Mouse (Mus musculus) left cerebral cortex, postnatal 36 days (tissue): ENCODE measurements at regions not wholly inside any gene's neighbourhood (a gene's known extent, or its start where the extent isn't known, plus 50 kb on each side); places are given as distances from the start of the nearest gene placed in this dataset.

Source experiments
- DNase-seq, 2 experiments: peaks; one replicate each; pipeline ENCODE4 v3.0.0; 2021 to 2022; ENCODE audit warnings: low spot score in 2 of 2, mixed read lengths in 1 of 2
- intact Hi-C: fragments of 180-260 bp; cut with DNase I; formaldehyde crosslinking; loops from one replicate; pipeline ENCODE4 v1.15.1; 2025

DNA sequence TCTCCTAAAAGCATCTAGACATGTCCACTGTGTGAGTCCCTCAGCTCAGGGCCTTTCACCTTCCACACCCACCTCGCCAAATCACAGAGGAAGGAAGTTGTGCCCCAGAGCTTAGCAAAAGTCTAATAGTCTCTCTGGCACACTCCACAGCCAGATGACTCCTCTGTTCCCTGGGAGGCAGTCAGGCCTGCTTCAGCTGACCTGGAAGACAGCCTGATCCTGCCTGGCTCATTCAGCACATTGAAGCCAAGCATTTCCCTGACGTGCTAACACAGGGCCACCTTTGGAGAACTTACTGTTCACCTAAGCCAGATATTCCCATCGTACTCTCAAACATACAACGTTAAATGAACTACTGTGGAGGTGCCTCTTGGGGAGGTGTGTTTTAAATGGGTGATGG, 87.2 kb upstream of the Nphp3 start:
- DNase-seq: no peak
- intact Hi-C loops: no loop called here

DNA sequence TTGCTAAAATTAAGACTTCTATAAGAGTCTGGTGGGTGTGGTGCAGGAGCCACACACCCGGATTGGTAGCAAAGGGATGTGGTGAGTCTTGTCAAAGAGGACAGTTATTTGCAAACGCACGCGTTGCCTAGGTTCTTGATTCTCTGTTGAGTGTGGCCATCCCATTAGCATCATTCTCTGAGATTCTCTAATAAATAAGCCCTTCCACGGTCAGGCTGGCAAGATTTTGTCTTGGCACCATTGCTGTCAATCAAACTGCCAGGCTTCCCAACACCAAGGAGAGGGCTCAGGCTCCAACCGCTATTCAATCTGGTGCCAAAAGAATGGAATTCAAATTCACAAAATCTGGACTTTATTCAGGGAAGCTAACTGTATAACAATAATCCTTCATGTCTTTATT, 84.6 kb upstream of the Nphp3 start:
- DNase-seq: no peak
- intact Hi-C loops: no loop called here

DNA sequence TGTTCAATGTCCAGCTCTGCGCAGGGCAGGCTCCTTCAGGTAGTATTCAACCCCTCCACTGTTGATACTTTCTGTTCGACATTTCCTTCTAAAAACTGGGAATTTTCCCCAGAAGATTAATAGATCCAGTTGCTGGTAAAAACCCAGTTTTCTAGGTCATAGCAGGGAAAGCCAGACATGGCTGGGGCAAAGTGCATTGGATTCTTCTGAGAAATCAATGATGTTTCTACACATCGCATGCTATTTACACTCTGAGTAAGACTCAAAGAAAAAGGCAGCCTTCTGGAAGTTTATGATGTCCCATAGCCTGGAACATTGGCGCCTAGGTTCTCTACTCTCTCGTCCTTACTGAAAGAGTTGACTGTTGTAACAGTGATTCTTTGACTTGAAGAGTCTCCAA, 80.0 kb upstream of the Nphp3 start:
- intact Hi-C loops: no loop called here
- no peak for DNase-seq

DNA sequence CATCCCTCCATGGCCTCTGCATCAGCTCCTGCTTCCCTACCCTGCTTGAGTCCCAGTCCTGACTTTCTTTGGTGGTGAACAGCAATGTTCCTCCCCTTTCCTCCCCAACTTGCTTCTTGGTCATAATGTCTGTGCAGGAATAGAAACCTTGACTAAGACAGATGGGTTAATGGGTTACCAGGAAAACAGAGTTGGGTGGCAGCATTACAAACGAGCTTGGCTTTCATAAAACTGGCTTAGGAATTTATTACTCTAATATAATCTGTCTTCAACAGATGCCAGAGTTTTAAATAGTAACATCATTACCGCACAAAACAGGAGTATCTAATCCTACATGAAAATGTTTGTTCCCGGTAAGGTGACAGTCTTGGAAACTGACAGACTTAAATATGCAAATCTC, 77.7 kb upstream of the Nphp3 start:
- intact Hi-C loops: no loop called here
- no peak for DNase-seq

DNA sequence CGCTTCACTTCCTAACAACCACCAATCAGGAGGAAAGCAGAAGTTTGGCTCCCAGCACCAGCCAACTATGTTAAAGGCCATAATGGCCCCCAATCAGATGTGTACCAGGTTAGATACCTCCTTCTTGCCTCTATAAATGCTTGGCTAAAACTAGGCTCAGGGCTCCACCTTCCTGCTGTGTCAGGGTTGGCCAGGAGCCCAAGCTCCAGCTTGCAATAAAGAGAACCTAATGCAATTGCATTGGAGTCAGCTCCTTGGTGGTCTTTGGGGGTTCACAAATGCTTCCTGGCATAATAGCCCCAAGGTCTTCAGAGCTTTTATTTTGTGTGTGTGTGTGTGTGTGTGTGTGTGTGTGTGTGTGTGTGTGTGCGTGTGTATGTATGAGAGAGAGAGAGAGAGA, 76.9 kb upstream of the Nphp3 start:
- DNase-seq: no peak
- intact Hi-C loops: no loop called here

DNA sequence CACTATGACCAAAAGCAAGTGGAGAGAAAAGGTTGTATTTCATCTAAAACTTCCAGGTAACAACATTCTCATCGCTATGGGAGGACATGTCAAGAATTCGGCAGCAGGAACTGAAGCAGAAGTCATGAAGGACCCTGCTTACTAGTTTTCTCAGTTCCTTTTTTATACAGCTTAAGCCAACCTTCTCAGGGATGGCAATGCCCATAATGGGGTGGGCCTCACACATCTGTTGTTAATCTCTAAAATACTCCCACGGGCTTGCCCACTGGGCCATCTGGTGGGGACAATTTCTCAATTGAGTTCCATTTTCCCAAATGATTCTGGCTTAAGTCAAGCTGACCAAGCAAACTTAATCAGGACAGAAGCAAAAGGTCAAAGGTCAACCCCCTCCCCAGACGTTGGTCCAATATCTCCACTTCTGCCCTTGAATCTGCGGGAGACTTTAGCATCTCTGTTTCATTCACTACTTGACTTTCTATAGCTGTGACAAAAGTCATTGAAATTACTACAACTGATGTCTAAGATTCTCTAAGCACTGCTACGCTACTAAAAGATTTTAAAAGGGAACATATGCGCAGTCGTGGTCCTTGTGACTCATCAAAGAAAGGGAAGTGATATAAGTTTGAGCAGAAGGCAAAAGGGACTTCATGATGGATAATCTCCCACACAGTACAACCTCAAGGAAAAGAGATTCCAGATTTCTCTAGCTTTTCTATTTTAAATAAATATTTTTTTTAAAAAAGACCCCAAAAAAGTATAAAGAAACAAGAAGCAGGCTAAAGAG, 73.4 kb upstream of the Nphp3 start:
- no peak for DNase-seq
- intact Hi-C loops: no loop called here

DNA sequence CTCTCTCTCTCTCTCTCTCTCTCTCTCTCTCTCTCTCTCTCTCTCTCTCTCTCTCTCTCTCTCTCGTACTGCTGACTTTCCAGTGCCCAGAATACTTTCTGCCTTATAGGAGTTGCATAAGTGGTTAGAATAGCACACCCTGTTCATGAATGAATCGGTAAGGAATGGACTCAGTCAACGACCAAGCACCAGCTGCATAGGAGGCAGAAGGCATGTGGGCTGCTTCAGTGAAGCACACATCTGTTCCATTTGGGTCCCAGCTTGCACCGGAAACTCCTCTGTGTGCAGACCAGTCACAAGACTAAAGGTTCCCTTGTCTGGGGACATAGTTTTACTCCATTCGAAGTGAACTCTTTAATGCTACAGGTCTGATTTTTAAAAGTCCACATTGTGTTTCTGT, 64.3 kb upstream of the Nphp3 start:
- DNase-seq: peak; percentile 50 to 54
- intact Hi-C loops: no loop called here

DNA sequence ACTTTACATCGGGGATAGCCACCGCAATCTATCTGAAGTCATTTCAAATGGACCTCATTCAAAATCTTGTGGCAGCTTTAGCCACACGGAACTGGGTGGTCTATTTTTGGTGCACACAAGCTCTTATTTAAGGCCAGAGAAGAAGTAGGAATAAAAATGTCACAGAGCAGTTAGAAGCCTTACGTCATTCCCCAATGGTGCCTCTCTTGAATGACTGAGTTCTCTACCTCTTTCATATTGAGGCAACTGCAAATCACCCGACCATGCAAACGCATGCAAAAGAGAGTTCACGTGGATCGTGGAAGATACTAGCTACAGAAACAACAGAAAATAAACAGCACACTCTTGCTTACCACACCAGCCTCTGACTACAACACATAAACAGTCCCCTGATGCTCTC, 62.3 kb upstream of the Nphp3 start:
- no peak for DNase-seq
- intact Hi-C loops: no loop called here

DNA sequence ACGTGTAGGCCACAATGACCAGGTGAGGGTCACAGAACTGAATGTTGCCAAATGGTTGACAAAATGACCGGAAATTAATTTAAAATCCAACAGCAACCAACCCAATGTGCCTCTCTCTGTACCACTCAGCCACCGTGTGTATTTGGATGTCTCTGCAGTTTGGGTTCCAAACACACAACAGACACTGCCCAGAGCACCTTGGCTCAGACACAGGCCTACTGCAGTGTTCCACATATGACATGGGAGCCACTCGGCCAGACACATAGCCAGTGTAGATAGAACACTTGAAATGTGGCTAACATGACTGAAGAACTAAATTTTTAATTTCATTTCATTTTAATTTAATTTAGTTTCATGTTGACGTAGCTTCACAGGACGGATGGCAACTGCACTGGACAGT, 61.8 kb upstream of the Nphp3 start:
- intact Hi-C loops: no loop called here
- DNase-seq: no peak

DNA sequence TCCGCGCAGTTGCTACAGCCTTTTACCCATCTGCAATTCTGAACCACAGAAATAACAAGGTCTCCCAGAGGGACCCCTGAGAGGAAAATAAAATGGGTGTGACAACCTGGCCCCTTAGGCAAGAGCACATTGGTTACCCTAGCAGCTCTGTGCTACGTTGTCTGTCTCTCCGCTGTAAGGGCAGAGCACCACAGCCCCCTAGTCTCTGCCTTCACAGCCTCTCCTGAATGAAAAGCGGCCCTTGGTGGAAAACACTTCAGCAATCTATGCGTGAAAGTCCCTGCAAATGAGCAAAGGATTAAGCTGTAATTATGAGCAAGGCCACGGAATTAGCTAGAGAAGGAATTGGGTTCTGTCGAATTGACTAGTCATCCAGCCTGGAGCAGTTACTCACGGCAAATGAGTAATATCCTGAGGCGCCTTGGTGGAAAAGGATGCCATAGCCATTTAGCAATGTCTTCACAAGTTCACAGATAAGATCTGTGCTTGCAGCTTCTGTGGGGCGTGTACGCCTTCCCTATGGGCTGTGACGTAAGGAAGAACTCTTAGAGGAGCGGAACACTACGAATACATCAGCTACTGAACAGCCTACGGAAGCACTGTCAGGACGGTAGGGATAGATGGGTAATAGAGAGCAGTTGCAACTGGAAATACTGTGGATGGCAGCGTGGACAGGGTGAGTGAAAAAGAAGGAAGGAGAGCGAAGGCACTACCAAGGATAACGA, 61.0 kb upstream of the Nphp3 start:
- intact Hi-C loops: no loop called here
- DNase-seq: peak in 1 of 2 experiments; percentile 16

DNA sequence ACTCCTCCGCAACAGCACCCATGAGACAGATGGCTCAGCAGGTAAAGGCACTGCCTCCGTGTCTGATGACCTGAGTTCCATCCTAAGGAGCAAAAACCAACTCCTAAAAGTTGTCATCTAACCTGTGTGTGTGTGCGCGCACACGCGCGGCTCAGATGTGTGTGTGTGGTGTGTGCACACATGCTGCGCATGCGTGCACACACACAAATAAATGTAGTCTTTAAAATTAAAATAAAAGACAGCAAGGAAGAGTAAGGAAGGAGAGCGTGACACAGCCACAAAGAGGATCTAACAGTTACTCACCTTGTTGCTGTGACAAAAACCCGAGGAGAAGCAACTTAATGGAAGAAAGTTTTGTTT, 60.5 kb upstream of the Nphp3 start:
- intact Hi-C loops: no loop called here
- DNase-seq: no peak

DNA sequence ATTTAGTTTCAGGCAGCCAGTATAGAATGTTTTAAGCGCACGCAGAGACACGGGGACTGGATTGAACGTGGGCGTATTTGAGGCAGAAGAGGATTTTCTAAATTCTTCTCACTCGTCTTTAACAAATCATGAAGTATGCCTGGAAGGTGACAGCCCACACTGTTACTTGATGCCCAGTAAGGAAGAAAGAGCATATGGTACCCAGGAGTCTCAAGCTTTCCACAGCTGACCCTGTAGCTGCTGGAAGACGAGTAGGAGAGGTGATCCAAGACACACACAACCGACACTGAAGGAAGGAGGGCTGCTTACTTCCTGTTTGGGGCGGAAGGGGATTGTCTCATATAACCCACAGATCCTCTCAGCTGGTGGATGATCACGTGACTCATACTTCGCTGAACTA, 56.9 kb upstream of the Nphp3 start:
- intact Hi-C loops: no loop called here
- DNase-seq: peak; percentile 52 to 58

DNA sequence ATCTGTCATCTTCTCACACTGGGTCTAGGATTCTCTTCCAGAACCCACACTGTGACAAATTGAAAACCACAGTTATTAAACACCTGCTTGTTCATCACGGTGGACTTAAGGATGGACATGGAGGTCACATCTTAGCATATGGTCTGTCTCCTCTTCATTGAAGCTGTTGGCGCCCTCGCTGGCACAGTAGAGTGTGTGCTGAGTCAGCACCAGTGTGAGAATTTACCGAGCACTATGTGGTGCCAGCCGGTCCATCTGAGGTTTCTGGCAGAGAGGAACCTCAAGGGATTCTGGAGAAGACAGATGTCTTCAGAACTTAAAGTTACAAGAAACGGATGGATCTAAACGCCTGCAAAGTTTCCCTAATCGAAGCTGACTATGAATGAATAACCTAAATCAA, 50.5 kb upstream of the Nphp3 start:
- intact Hi-C loops: no loop called here
- no peak for DNase-seq
